Mouse (Mus musculus): ENCODE measurements around the gene Vamp3.
"Not testable (repeated sequence)": the region's sequence is repeated elsewhere in the genome, so short reads cannot be mapped to it uniquely, and the experiment has no call there.

Vamp3 gene

GRCm38 (mm10) chr4:151044944-151045570 lies 12.7 kb downstream of the Vamp3 start:
- no peak for DNase-seq (ENCODE audit: low spot score in 2 of 2)

DNA sequence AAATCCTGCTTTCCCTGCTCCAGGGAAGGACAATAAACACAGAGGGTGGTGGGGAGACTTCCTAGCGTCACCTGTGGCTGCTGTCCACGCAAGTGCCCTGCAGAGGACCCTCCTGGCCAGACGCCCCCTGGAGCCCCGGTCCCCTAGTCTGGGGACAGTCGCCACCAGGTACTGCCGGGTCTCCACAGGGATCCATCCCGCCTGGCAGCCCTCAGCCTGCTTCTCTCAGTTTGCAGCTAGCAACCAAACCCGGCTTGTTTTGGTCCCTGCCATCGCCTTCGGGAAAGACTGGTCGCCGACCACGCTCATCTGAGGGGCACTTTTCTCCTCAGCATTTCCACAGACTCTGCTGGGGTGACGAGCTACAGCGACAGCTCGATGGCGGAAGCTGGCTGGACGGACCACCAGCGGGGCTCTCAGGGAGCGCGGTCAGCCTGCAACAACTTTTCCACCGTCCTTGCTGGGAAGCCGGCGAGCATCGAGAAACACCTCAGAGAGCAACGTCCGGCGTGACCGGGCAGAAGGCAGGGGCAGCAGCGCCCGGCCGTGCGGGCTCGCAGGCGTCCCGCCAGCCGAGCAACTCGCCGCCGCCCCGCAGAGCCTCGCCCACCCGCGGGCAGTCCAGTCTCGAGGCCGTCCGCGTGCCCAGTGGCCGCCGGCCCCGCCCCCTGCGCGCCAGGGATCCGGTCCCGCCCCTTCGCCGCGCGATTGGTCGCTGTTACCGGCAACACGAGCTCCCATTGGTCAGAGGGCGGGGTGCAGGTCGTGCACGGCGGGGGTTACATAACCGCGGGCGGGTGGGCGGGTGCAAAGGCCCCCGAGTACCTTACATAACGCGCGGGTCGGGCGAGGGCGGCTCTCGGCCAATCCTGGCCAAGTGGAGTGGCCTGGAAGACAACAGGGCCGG lies 13.5 kb downstream of the Vamp3 start, which contains the start of gene Per3:
Gene Per3, minus strand, starts transcription at position 629 of the 907 bp plus-strand sequence.
- peak; percentile 95 to 97 for DNase-seq (ENCODE audit: low spot score in 2 of 2)

GRCm38 (mm10) chr4:151043281-151043680 lies 14.5 kb downstream of the Vamp3 start:
- no peak for DNase-seq (ENCODE audit: low spot score in 2 of 2)

GRCm38 (mm10) chr4:151041506-151041905 lies 16.3 kb downstream of the Vamp3 start:
- DNase-seq (ENCODE audit: low spot score in 2 of 2), result no peak

GRCm38 (mm10) chr4:151037800-151038199 lies 20.0 kb downstream of the Vamp3 start:
- DNase-seq (ENCODE audit: low spot score in 2 of 2), result no peak

DNA sequence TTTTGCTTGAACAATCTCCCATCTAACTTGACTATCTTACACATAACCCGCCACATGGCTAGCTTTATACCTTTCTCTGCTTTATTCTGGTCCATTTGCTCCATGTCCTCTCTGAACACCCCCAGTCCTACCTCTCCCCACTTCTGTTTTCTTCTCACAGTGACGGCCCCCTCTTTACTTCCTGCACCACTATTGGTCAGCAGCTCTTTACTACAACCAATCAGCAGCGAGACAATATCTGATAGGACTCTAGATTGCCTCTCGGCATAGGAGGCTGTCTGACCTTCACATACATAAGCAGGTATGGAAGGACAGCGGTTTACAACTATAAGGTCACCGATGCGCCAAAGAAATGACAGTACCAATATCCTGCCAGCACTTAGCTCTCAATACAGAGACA lies 21.2 kb downstream of the Vamp3 start:
- no peak for DNase-seq (ENCODE audit: low spot score in 2 of 2)

DNA sequence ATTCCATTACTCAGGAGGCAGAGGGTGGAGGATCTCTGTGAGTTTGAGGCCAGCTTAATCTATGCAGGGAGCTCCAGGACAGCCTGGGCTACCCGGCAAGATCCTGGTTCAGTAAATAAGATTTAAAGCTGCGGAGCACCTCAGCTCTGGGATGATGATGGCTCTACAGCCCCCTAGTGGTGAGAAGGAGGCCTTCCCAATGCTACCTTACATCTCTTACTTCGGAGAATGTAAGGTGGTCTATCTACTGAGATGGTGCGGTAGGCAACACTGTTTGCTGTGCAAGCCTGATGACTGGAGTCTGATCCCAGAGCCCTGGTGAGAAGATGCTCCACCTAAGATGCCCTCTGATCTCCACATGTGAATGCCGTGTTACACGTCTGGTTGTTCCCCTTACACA lies 30.8 kb downstream of the Vamp3 start:
- no peak for DNase-seq (ENCODE audit: low spot score in 2 of 2)

DNA sequence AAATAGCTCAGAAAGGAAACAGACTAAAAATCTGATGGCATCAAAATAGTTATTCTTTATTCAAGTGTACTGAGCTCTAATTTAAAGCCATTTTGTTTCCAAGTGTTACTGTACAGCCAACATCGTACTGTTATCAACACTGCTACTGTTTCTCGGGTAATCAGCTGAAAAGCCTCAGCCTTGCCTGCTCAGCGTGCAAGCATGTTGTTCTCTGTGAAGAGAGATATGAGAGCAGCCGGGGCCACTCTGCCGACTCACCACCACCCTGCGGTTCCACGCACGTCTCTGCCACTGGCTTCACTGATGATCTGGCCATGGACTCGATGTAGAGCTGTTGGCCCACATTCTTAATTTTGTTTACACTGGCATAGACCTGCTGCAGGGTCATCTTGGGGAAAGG lies 33.6 kb downstream of the Vamp3 start:
- no peak for DNase-seq (ENCODE audit: low spot score in 2 of 2)

DNA sequence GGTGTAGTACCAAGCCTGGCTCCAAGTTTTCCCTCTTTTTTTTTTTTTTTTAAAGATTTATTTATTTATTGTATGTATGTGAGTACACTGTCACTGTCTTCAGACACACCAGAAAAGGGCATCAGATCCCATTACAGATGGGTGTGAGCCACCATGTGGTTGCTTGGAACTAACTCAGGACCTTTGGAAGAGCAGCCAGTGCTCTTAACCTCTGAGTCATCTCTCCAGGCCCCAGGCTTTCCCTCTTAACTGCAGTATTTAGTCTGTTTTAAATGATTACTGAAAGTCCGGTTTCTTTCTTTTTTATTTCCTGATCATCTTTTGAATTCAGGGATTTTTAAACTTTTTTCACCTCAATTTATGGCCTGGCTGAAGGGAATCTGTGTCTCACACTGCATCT lies 40.4 kb downstream of the Vamp3 start:
- DNase-seq (ENCODE audit: low spot score in 2 of 2), result not testable (repeated sequence)

GRCm38 (mm10) chr4:151015946-151016345 lies 41.8 kb downstream of the Vamp3 start:
- DNase-seq (ENCODE audit: low spot score in 2 of 2), result no peak

GRCm38 (mm10) chr4:151010316-151010715 lies 47.4 kb downstream of the Vamp3 start:
- no peak for DNase-seq (ENCODE audit: low spot score in 2 of 2)

DNA sequence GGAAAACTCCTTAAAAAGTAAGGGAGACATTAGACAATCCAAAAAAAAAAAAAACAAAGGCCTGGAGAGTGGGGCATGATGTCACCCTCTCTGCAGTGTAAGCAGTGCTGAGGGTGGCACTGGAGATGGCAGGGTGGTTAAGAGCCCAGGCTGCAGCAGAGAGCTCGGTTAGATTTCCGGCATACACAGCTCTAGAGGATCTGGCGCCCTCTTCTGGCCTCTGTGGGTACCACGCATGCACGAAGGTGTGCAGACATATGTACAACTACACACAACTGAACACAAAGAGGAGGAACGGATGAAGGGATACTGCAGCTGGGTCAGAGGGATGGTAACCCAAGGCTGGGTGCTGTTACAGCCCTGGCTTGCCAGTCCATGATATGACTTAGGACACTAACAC lies 50.8 kb downstream of the Vamp3 start:
- peak; percentile 57 to 82 for DNase-seq (ENCODE audit: low spot score in 2 of 2)

GRCm38 (mm10) chr4:151005656-151006318 lies 52.0 kb downstream of the Vamp3 start:
- DNase-seq (ENCODE audit: low spot score in 2 of 2), result no peak

GRCm38 (mm10) chr4:151001397-151001796 lies 56.4 kb downstream of the Vamp3 start:
- no peak for DNase-seq (ENCODE audit: low spot score in 2 of 2)

GRCm38 (mm10) chr4:150998626-150999025 lies 59.1 kb downstream of the Vamp3 start:
- DNase-seq (ENCODE audit: low spot score in 2 of 2), result no peak

Data from spleen, postnatal 4 days (tissue).